Mouse (Mus musculus) spleen, embryonic (tissue): ENCODE measurements around the gene Cplx3.

ENCODE experiments used
- CTCF ChIA-PET: fragments of 350-600 bp; sonication (Branson Sonifier 250); formaldehyde crosslinking; loops from one replicate; lab custom pipeline; 2022; lab: Charles Lee

Gene Cplx3

GRCm38 (mm10) chr9:57605503-57605902, 578 bp downstream of the Cplx3 start:
- CTCF ChIA-PET: no interaction called here

DNA sequence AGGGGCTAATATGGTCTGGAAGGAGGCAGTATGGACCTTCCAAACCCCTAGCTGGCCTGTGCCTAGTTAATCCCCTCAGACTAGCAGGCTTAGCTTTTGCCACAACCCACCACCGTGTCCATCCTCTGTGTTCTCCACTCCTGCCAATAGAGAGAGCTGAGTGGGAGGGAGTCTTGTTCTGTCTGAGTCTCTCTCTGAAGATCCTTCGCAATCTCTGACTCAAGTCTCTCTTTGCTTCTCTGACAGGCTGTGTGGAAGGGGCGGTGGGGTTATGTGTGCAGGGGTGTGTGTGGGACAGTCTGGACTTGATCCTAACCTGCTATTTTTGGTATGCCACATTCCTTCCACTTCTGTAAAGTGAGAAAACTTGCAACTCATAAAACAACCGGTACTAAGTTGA, 1.2 kb downstream of the Cplx3 start:
- CTCF ChIA-PET: interaction anchor here (0.6 to 0.7 kb wide), 2 partner anchors 16 to 50 kb away, joined by 3 to 8 read pairs; partner anchors contain the start of gene Lman1l

GRCm38 (mm10) chr9:57602098-57602497, 4.0 kb downstream of the Cplx3 start:
- CTCF ChIA-PET: no interaction called here

DNA sequence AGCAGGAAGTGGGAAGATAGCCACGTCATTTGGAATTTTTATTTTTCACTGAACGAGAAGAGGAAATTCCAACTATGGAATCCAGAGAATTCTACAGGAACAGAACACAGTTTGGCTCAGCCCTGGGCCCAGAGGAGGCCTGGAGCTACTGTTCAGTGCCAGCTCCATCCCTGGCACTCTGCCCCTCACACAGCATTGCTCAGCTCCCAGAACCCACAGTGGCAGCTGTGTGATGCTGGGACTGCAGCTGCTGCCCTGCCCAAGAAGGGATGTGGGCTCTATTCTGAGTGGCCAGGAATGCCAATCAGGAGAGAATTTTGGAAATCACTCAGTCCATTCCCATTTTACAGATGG, 4.8 kb downstream of the Cplx3 start:
- CTCF ChIA-PET: no interaction called here

DNA sequence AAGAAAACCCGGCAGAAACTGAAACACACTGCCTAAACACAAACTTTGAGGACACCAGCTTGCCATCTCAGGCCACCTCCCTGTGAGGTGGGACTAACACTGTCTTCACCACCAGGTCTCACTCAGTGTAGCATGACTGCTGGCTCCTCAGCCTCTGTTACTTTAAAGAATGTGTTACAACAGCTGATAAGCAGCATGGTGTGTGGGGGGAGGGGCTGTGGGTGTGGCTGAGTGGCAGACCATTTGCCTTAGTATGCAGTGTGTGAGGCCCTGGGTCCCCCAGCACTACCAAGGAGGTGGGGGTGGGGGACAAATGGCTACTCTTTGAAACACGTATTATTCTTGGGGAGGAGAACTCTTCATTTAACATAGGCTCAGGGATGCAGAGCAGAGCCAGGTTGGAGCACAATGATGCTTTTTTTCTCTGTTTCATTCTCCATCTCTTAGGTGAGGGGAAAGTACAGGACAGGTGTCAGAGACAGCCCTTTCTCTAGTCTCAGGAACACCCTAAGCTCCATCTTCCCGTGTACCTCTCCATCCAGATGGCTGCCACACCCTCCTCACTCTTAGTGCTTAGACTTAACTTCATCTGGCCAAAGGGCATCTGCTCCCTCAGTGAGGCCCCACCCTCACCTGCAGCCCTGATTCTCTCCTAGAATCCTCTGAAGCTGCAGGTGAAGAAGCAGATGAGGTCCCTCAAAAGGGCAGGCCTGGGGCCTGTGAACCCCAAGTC, 5.3 kb downstream of the Cplx3 start:
- CTCF ChIA-PET: no interaction called here

GRCm38 (mm10) chr9:57598851-57599563, 7.1 kb downstream of the Cplx3 start:
- CTCF ChIA-PET: no interaction called here

GRCm38 (mm10) chr9:57597929-57598382, 8.1 kb downstream of the Cplx3 start:
- CTCF ChIA-PET: no interaction called here

GRCm38 (mm10) chr9:57597265-57597664, 8.8 kb downstream of the Cplx3 start:
- CTCF ChIA-PET: no interaction called here

DNA sequence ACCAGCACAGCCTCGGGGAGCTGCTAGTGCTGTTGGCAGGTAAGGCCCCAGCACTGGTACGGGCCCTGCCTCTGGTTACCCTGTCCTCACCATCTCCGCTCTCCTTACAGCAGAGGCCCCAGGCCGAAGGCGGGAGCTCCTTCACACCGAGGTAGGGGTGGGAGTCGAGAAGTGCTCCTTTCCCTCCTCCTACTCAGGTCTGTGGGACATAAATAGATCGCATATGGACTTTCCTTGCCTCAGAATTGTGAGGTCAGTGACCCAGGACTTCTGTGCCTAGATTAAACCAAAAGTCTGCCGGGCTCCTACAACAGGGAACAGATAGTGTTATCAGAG, 11.9 kb downstream of the Cplx3 start:
- CTCF ChIA-PET: interaction anchor here (0.5 to 0.6 kb wide), 2 partner anchors 26 to 151 kb away, joined by 6 to 8 read pairs; partner anchors contain the start of gene Lman1l

- CTCF ChIA-PET: interaction anchor here (0.5 to 0.6 kb wide), 2 partner anchors 27 to 152 kb away, joined by 6 to 8 read pairs; partner anchors contain the start of gene Lman1l
Measured at GRCm38 (mm10) chr9:57593454-57594173, 12.5 kb downstream of the Cplx3 start.

- CTCF ChIA-PET: no interaction called here
Measured at GRCm38 (mm10) chr9:57590726-57591125, 15.4 kb downstream of the Cplx3 start.

- CTCF ChIA-PET: interaction anchor here (0.8 to 1.1 kb wide), 3 partner anchors 49 to 71 kb away, joined by 3 to 4 read pairs (median 3); no protein-coding TSS in a partner anchor
Measured at GRCm38 (mm10) chr9:57589224-57590126, 16.6 kb downstream of the Cplx3 start, which contains the start of gene Ulk3. TSS of gene Ulk3 (plus strand) at chr9:57589452.

- CTCF ChIA-PET: no interaction called here
Measured at GRCm38 (mm10) chr9:57584991-57585390, 21.1 kb downstream of the Cplx3 start.

DNA sequence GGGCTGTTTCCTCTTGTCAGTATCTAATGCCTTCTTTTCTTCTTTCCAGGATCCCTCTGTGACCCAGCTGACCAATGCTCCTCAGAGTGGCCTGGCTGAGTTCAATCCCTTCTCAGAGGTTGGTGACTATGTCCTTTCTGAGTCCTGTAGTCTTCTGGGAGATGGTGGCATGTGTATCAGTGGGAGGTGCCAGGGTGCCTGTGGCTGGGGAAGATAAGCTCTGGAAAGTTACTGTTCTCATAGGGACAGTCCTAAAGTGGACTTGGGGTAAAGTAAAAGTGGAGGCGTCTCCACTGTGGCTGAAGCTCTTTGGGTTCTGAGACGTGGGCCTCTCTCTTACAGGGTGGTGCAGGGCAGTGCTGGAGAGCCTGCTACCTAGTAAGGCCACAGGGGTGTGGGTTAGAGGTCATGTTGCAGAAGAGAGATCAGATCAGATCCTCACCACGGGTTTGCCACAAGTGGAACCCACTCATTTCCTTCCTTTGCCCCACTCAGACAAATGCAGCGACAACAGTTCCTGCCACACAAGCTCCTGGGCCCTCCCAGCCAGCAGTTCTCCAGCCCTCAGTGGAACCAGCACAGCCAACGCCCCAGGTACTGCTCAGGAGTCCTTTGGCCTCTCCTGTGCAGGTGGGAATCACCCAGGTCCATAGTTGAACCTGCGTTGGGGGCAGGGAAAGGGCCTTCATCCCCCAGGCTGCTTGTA, 28.8 kb downstream of the Cplx3 start:
- CTCF ChIA-PET: interaction anchor here (0.5 kb wide), 1 partner anchor 34 kb away, joined by 8 read pairs; no protein-coding TSS in a partner anchor

- CTCF ChIA-PET: no interaction called here
Measured at GRCm38 (mm10) chr9:57575577-57575976, 30.5 kb downstream of the Cplx3 start.

DNA sequence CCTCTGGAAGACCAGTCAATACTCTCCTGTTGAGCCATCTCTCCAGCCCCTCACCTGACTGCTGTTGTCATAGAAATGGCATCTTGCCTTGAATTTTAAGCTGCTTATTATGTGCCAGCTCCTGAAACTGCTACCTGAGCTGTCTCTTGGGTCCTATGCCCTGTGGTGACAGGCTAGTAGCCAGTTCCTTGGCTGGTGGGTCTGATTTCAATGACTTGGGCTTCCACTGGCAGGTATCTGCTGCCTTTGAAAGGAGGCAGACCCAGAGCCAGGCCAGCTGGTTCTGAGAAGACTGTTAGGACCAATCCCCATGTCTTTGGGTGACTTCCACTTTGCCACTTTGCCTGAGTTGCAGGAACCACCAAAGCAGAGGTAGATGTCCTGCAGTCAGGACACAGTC, 31.7 kb downstream of the Cplx3 start:
- CTCF ChIA-PET: no interaction called here

DNA sequence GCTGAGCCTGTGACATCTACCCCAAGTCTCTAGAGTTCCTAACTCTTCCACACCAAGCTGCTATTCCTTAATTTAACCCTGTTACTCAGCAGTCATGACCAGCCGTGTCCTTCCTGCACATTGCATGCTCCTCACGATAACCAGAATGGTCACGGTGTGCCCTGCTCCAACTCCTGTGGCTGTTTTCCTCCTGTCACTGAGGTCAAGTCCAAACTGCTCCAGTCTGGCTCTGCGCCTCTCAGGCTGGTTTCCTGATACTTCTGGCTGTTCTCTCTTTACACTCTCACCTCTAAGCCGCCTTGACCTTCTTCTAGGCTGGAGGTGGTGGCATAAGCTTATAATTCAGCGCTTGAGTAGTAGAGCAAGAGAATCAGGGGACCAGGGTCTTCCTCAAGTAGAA, 37.6 kb downstream of the Cplx3 start:
- CTCF ChIA-PET: interaction anchor here (0.5 kb wide), 1 partner anchor 70 kb away, joined by 4 read pairs; no protein-coding TSS in a partner anchor

DNA sequence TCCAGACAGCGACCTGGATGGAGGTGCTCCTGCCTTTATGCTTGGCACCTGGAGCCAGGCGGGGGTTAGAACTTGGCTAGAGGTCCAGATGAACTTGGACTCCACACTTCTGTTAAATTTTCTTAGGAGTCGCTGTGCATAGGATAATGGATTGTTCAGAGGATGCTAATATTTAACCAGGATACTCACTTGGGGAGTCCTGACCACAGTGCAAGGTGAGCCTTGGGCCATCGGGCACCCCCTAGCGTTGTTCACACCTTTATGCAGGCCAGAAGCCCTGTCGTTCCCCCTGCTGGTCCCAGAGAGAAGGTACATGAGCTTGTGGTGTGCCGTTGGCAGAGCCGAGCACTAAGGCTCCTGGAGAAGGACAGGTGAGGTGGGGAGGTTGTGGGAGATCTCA, 39.2 kb downstream of the Cplx3 start:
- CTCF ChIA-PET: interaction anchor here (1.4 kb wide), 1 partner anchor 13 kb away, joined by 15 read pairs; no protein-coding TSS in a partner anchor

DNA sequence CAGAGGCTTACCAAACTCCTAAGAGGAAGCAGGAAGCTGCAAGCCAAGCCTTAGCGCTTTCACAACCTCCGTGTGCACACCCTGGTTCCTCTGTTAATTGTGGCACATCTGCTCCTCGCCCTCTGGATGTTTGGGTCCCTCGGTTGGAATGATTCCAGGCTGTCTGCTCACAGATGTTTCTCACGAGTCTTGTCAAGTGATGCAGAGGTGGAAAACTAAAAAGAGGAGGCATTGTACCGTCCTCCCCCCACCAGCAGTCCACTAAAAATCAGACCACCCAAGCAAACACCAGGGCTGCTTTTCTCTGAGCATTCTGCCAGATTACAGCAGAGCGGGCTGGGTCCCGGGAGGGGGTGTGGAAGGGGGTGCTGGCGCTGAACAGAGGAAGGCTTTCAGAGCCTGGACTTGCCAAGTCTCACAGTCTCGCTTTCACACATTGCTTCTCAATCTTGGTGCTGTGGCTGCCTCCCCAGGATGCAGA, 40.3 kb downstream of the Cplx3 start:
- CTCF ChIA-PET: no interaction called here

DNA sequence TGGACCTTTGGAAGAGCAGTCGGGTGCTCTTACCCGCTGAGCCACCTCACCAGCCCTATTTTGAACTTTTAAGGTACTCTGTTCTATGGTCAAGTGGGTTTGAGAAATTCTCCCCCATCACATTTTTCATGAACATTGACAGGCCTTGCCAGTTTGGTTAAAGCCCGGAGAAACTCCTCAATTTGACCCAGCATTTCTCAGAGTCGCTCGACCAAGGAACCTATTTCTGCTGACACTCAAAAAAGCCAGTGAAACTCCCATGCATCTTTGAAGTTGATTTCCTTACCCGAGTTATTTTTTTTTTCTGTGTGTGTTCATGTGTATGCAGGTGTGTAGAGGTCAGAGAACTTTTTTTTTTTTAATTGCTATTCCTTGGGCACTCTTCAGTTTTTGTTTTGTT, 41.5 kb downstream of the Cplx3 start:
- CTCF ChIA-PET: interaction anchor here (0.7 kb wide), 1 partner anchor 16 kb away, joined by 3 read pairs; no protein-coding TSS in a partner anchor
